In the genomic region with DNA sequence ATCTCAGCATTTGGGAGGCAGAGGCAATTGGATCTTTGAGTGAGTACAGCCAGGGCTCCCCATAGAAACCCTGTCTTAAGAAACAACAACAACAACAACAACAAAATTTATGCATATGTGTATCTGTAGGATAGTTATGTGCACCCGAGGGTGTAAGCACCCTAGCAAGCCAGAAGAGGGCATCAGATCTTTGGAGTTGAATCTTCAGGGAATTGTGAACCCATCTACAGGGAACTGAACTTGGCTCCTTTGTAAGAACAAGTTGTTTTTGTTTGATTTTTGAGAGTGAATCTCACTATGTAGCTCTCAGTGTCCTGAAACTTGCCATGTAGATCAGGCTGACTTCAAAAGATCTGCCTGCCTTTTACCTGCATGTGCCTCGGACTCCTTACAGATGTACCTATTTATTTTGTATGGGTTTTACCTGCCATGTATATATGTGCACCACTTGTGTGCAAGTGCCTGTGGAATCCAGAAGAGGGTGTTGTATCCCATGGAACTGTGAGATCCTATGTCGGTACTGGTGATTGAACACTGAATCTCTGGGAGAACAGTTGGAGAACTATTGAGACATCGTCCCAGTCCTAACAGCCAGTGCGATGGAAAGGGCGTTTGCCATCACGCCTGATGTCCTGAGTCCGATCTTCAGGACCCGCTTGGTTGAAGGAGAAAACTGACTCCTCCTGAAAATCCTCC, we compare ENCODE assay signal across 20 mouse cellular contexts. TPM values are rescaled to one million over a fixed set of nuclear protein-coding genes. Genes with fewer than 3 reads are reported as not detected.
"Had no signal": no experiment of that assay in that cellular context is flagged by ENCODE, and none has a peak within 500 bp of the region (broad histone marks: within the 10 kb centered on the region; RNA-seq: fewer than 3 reads in every experiment).

No protein-coding gene starts in this region.

- H3K4me2 ChIP-seq: kidney, embryonic 15.5 days; limb, embryonic 12.5 days; liver, embryonic 13.5 days; lung, embryonic 15.5 days; midbrain, embryonic 11.5 days; midbrain, embryonic 15.5 days; stomach, embryonic 15.5 days had no signal

- H3K4me3 ChIP-seq: kidney, embryonic 15.5 days; limb, embryonic 12.5 days; lung, embryonic 15.5 days; megakaryocyte, embryonic 14.5 days; midbrain, embryonic 15.5 days; stomach, embryonic 15.5 days had no signal

- H3K9ac ChIP-seq: kidney, embryonic 15.5 days; limb, embryonic 12.5 days; liver, embryonic 13.5 days; liver, postnatal 0 days; lung, embryonic 15.5 days; midbrain, embryonic 15.5 days; stomach, embryonic 15.5 days had no signal

- DNase-seq: kidney, postnatal 25 days; layer of hippocampus, adult 9-11 months; liver; liver, embryonic 13.5 days; liver, postnatal 0 days; lung, postnatal 14 days; right cerebral cortex, postnatal 14 days; thymus, postnatal 36 days had no signal

- H3K9me3 ChIP-seq: kidney, embryonic 15.5 days; limb, embryonic 12.5 days; liver, embryonic 13.5 days; lung, embryonic 15.5 days; megakaryocyte, embryonic 14.5 days; midbrain, embryonic 15.5 days; stomach, embryonic 15.5 days had no signal

- H3K27ac ChIP-seq: kidney, embryonic 15.5 days; limb, embryonic 12.5 days; lung, embryonic 15.5 days; macrophage; midbrain, embryonic 15.5 days; stomach, embryonic 15.5 days had no signal

- H3K27me3 ChIP-seq: kidney, embryonic 15.5 days; limb, embryonic 12.5 days; liver, embryonic 13.5 days; lung, embryonic 15.5 days; megakaryocyte, embryonic 14.5 days; midbrain, embryonic 15.5 days; stomach, embryonic 15.5 days had no signal

- ATAC-seq: liver, postnatal 0 days; midbrain, embryonic 15.5 days had no signal

RNA-seq across cellular contexts. Expression of gene Gm10337, which starts 34.7 kb away (rescaled TPM):
- total RNA-seq: left cerebral cortex, postnatal 36 days had no signal
- polyA plus RNA-seq: limb, embryonic 12.5 days; liver, embryonic 13.5 days; liver, postnatal 0 days; lung, embryonic 15.5 days; macrophage; neural tube, embryonic 14.5 days; spleen, adult 2 months; thymus, postnatal 0 days had no signal
